Mouse (Mus musculus): ENCODE data around the gene Stk11.

- no peak for TF ChIP-seq CTCF (IDR thresholded peaks at IDR 0.05; ENCODE audit: borderline replicate concordance, insufficient read depth, low read depth, low read length)
- TF ChIP-seq POLR2A (IDR thresholded peaks at IDR 0.05; ENCODE audit: borderline replicate concordance, insufficient read depth, low read length), result no peak
Measured at GRCm38 (mm10) chr10:80173358-80173757, 57.8 kb downstream of the Stk11 start.

Measured in cerebellum, adult 2 months (tissue).